Mouse (Mus musculus): ENCODE data around the gene Dlat.

- no peak for TF ChIP-seq CTCF (IDR thresholded peaks at IDR 0.05; ENCODE audit: extremely low read depth, insufficient read depth, insufficient read length, insufficient replicate concordance)
- TF ChIP-seq POLR2A (IDR thresholded peaks at IDR 0.05; ENCODE audit: low read depth, low read length): peak; percentile 62
Measured at GRCm38 (mm10) chr9:50603189-50603997, 56.2 kb downstream of the Dlat start, which contains the start of the genes Sdhd and Timm8b.
